Mouse (Mus musculus) spleen, adult 10 weeks (tissue): Measurements from ENCODE around the gene Actr8. TPM values are rescaled to one million over a fixed set of nuclear protein-coding genes. Genes with fewer than 3 reads are reported as not detected.

Experiments used
- polyA plus RNA-seq: library from polyadenylated mRNA; stranded (reverse); fragments of 350-450 nt; fragmentation: Illumina TruSeq; extraction: RNeasy Lipid Tissue Mini Kit (QIAGEN cat#74804); gene quantifications from one replicate; pipeline ENCODE4 v1.2.3, GENCODE M21; 2015; ENCODE audit warnings: low replicate concordance; ENCODE audit not compliant: insufficient read depth

The Actr8 gene
- 42.4 TPM for polyA plus RNA-seq

DNA sequence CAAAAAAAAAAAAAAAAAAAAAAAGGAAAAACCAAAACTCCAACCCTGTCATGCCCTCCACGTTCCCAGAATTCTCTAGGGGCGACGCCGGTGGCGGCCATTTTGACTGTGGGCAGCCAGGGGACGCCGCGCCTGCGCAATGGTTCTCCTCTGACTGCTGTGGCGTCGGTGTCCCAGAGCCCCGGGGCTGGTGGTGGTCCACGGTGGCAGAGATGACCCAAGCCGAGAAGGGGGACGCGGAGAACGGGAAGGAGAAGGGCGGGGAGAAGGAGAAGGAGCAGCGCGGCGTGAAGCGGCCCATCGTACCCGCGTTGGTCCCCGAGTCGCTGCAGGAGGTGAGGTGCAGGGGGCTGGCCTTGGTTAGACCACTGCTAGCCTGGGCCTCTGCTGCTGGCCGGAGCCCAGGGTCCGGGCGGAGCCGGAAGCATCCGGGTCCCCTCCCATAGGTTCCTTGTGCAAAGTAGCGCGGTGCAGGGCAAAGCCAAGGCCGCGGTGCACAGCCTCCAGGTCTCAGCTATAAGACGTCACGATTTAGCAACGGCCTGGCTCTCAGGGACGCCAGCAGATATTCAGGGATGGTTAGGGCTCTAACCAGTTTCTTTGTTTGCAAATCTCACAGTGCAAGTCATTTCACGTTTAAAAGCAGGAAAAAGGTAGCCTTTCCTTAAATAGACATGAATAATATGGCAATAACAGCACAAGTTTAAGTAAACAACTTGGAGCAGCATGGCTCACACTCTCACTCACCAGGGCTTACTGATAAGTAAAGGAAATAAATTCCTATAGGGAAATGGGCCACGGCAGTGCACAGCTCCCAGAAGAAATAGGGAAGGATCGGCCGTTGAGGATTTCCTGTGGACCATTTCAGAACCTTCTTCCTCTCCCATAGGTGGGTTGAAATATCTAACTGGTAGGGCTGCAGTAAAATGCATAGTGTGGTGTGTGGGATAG lies at the start of gene Actr8:
Gene Actr8, plus strand, starts transcription at position 84 of the 951 bp plus-strand sequence.

DNA sequence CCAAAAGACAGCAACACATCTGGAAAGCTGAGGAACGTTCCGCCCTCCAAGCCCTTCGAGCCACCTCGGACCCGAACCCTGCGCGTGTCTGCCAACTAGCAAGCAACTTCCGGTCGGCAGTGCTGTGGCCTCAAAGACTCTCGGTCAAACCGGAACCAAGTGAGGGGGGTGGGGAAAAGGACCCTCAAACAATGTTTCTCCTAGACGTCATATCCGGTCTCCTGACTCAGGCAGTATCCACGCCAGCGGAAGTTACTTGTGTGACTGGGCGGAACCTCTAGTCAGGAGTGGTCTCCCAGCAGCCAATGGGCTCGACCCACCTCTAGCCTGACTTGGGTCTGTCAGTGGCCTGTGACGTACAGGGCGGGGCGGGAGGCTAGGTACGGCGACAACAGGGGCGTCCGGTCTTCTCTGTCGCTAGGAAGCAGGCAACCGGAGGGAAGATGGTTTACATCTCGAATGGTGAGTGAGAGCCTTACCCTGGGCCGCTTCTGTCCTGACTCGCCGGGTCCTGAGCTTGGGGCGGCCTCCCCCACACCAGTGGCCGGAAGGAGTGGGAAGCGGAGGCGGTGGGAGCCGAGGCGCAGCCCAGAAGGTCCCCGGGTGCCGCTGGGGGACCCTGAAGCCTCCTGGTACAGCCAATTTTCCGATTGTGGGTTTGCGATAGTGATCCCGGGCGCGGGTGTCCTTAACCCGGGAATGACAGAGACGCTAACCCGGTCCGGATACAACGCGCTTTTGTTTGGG lies 9.9 kb upstream of the Actr8 start, which contains the start of gene Selenok:
Gene Selenok, plus strand, starts transcription at position 234 of the 747 bp plus-strand sequence.

DNA sequence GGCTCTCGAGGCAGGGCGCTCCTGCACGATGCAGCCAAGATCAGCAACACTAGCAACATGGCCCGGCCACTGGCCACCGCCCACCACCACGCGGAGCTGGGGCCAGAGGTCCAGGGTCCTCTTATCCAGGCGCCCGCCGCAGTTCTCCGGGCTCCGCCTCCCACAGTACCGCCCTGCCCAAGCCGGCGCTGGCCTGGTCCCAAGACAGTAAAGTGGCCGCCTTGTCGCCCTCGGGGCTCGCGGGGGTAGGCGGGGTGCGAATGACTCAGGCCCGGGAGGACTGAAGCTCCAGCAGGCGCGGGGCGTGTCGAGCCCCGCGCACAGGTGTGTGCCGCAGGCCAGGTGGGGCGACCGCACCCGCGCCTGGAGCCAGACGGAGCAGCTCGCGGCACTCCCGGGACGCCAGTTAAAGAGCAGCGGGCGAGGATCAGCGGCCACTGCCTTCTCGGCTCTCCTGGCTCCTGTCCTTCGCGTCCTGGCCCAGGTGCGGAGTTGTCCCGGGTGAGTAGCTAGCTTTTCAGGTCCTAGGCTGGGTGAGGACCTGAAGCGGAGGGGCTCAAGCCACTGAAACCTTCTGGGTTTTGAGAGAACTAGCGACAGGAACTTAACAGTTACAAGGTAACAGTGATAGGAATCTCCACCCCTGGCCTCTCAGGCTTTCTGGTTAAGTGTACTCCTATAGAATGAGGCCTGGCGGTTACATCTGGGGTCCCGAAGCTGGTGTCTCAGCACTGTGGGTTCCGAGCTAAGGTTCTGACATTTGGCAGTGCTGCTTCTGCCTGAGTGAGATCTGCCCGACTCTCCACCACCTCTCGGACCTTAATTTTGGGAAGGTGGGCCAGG lies 30.8 kb downstream of the Actr8 start, which contains the start of the genes Il17rb and Chdh:
Gene Il17rb, minus strand, starts transcription at position 164 of the 843 bp plus-strand sequence.
Gene Chdh, plus strand, starts transcription at position 291 of the 843 bp plus-strand sequence.

Other genes with a start within 250 kb of the Actr8 start
- 171 TPM for gene Selenok, start 10.0 kb upstream of the Actr8 start, polyA plus RNA-seq
- gene Il17rb, start 30.6 kb downstream of the Actr8 start, polyA plus RNA-seq: 2.7 TPM
- 1.3 TPM for gene Chdh, start 30.7 kb downstream of the Actr8 start, polyA plus RNA-seq